Mouse (Mus musculus) CD4-positive, CD25-positive, alpha-beta regulatory T cell, adult 4 months (primary cell): ENCODE data around the gene Bola2. TPM values are rescaled to one million over a fixed set of nuclear protein-coding genes. Genes with fewer than 3 reads are reported as not detected.

Experiments
- ATAC-seq: one replicate; pipeline ENCODE4 v1.8.0; 2017
- polyA plus RNA-seq, 2 experiments: library from polyadenylated mRNA; unstranded; fragments of 100-300 nt; shearing (Covaris generic); gene quantifications; one replicate each; pipeline ENCODE4 v1.2.1; 2017

The Bola2 gene
- polyA plus RNA-seq, 2 experiments from 2014 or later, result 82.6 to 175 TPM

GRCm38 (mm10) chr7:126690737-126691136, 4.5 kb upstream of the Bola2 start:
- no peak for ATAC-seq

GRCm38 (mm10) chr7:126691676-126692075, 3.5 kb upstream of the Bola2 start:
- no peak for ATAC-seq

GRCm38 (mm10) chr7:126692426-126692825, 2.8 kb upstream of the Bola2 start:
- ATAC-seq, result no peak

- no peak for ATAC-seq
Observed at GRCm38 (mm10) chr7:126693256-126693655, 1.9 kb upstream of the Bola2 start.

GRCm38 (mm10) chr7:126693781-126694180, 1.4 kb upstream of the Bola2 start:
- ATAC-seq, result no peak

GRCm38 (mm10) chr7:126694441-126695051, 655 bp upstream of the Bola2 start:
- ATAC-seq, result no peak

GRCm38 (mm10) chr7:126695631-126696207, 518 bp downstream of the Bola2 start, which contains the start of gene Slx1b:
Gene Slx1b, minus strand, starts transcription at chr7:126695784.
- peak; percentile 85 for ATAC-seq

- no peak for ATAC-seq
Observed at GRCm38 (mm10) chr7:126696303-126696702, 1.1 kb downstream of the Bola2 start.

- ATAC-seq, result no peak
Observed at GRCm38 (mm10) chr7:126696886-126697285, 1.7 kb downstream of the Bola2 start.

GRCm38 (mm10) chr7:126697838-126698237, 2.6 kb downstream of the Bola2 start:
- ATAC-seq, result no peak

GRCm38 (mm10) chr7:126700063-126701015, 5.1 kb downstream of the Bola2 start:
- ATAC-seq, result no peak

- peak; percentile 37 for ATAC-seq
Observed at GRCm38 (mm10) chr7:126701070-126701469, 5.9 kb downstream of the Bola2 start.

- no peak for ATAC-seq
Observed at GRCm38 (mm10) chr7:126701559-126702357, 6.6 kb downstream of the Bola2 start.

- ATAC-seq, result peak; percentile 69
Observed at GRCm38 (mm10) chr7:126702358-126702757, 7.2 kb downstream of the Bola2 start.

- ATAC-seq, result no peak
Observed at GRCm38 (mm10) chr7:126702861-126703756, 7.9 kb downstream of the Bola2 start.

- no peak for ATAC-seq
Observed at GRCm38 (mm10) chr7:126703757-126704077, 8.5 kb downstream of the Bola2 start.

- ATAC-seq, result peak; percentile 46
Observed at GRCm38 (mm10) chr7:126704121-126704980, 9.2 kb downstream of the Bola2 start.

- peak; percentile 57 for ATAC-seq
Observed at GRCm38 (mm10) chr7:126707442-126708174, 12.4 kb downstream of the Bola2 start, which contains the start of gene Coro1a. Gene Coro1a, minus strand, starts transcription at chr7:126707787.

GRCm38 (mm10) chr7:126708175-126708952, 13.2 kb downstream of the Bola2 start:
- peak; percentile 13 for ATAC-seq
